Mouse (Mus musculus): Measurements from ENCODE around the gene Gpatch4. TPM values are rescaled to one million over a fixed set of nuclear protein-coding genes. Genes with fewer than 3 reads are reported as not detected.

Gpatch4 gene
- polyA plus RNA-seq, 1 experiment from 2014 or later, result 36.9 TPM

DNA sequence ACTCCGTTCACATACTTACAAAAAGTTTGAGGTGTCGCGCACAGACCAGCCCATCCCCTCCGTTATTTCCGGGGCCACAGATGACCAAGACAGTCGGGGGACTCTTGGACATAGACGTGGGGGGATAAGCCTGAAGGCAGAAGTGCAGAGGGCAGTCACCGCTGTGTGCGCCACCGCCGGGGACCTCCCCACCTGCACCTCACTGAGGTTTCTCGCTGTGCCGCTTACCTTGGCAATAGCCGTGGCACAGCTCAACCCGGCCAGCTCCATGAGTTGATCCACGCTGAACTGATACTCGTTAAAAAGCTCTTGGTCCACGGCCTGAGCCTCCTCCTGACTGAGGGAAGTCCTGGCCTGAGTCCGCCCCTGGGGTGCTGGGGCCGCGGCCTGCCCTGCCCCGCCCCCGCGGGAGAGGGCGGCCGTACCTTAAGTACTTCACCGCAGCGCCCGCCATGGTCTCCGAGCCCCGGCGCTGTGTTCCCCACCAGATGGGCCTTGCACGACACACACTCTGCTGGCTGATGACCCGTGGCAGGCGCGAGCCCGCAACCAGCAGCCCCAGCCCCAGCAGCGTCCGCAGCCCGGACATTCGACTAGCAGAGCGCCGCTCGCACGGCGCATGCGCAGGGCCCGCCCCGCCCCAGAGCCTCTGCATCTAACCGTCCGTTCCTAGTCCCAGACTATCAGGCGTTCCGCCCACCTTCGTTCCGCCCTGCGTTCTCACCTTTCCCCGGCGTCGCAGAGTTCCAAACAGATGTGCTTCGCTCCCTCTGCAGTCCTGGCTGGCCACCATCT, 15.2 kb downstream of the Gpatch4 start, which contains the start of gene Naxe:
Gene Naxe, minus strand, starts transcription at position 594 of the 795 bp plus-strand sequence.
- H3K9me3 ChIP-seq (ENCODE audit: control insufficient read depth, low read length), result no peaks in the 10 kb centered on the region
- peak; percentile 94 for DNase-seq (ENCODE audit: low spot score)
- H3K27me3 ChIP-seq (ENCODE audit: control insufficient read depth, insufficient read depth, low read length), result no peaks in the 10 kb centered on the region
- peak; percentile 90 for ATAC-seq (ENCODE audit: insufficient number of reproducible peaks, low FRiP score, low TSS enrichment, low read depth)
- peak within 1 kb of the TSS; percentile 81 for H3K4me2 ChIP-seq (ENCODE audit: low read depth, severe bottlenecking)
- WGBS, result 1% methylated on average over 58 of the region's 60 CpGs
- H3K27ac ChIP-seq (replicated peaks; ENCODE audit: low read depth, low read length), result peak within 1 kb of the TSS; percentile 62
- peaks cover 8% of the 10 kb centered on the region for H3K4me1 ChIP-seq (ENCODE audit: control insufficient read depth, insufficient read depth, low read length)
- H3K36me3 ChIP-seq (ENCODE audit: control insufficient read depth, insufficient read depth, low read length), result peaks cover 8% of the 10 kb centered on the region; the same call in 1 of the 2 replicates
- H3K9ac ChIP-seq (ENCODE audit: low read length), result peak within 1 kb of the TSS; percentile 85
- H3K4me3 ChIP-seq (ENCODE audit: low read depth, low read length), result peak within 1 kb of the TSS; percentile 93

DNA sequence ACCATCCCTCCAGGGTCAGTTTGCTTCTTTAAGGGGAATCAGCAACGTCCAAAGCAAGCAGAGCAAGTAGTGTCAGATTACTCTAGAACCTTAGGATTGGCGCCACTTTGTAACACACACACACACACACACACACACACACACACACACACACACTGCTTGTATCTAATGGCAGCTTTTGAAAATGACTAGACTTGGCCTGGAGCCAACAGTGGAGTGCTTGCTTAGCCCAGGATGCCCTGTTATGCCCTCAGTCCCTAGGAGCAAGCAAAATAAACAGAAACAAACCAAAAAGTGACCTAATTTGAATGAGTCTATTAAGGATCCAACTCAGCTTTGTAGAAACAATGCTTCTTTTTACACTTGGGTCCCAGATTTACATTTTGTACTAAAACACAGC, 25.5 kb downstream of the Gpatch4 start:
- ATAC-seq (ENCODE audit: insufficient number of reproducible peaks, low FRiP score, low TSS enrichment, low read depth) (no peak), DNase-seq (ENCODE audit: low spot score) (no peak)
- H3K4me1 ChIP-seq (ENCODE audit: control insufficient read depth, insufficient read depth, low read length), result no peaks in the 10 kb centered on the region
- H3K9ac ChIP-seq (ENCODE audit: low read length), result no peak overlapping the region
- H3K4me2 ChIP-seq (ENCODE audit: low read depth, severe bottlenecking), result no peak overlapping the region
- 34% methylated on average over 2 of the region's 2 CpGs for WGBS
- no peaks in the 10 kb centered on the region for H3K36me3 ChIP-seq (ENCODE audit: control insufficient read depth, insufficient read depth, low read length)
- H3K27me3 ChIP-seq (ENCODE audit: control insufficient read depth, insufficient read depth, low read length), result no peaks in the 10 kb centered on the region
- no peak overlapping the region for H3K27ac ChIP-seq (replicated peaks; ENCODE audit: low read depth, low read length)
- H3K9me3 ChIP-seq (ENCODE audit: control insufficient read depth, low read length), result no peaks in the 10 kb centered on the region
- H3K4me3 ChIP-seq (ENCODE audit: low read depth, low read length), result no peak overlapping the region

DNA sequence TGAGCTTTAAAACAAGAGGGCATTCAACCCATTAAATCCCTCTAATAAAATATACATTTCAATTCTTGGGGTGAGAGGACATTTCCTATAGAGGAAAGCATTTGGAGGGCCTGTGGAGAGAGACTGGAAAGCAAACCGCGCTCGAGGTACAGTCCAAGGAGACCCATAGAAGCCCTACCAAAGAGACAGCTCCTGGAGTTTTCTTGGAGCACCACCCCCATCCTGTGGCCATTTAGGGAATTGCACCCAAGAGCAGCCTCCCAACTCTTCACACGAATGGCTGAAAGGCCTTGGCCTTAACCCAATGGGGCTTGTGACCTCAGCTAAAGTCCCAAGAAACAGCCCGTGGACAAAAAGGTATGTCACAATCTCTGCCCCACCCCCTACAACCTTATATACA, 28.9 kb downstream of the Gpatch4 start:
- Histone ChIP-seq H3K4me2 (ENCODE audit: low read depth, severe bottlenecking) (no peak overlapping the region), H3K9ac (ENCODE audit: low read length) (no peak overlapping the region), H3K27me3 (ENCODE audit: control insufficient read depth, insufficient read depth, low read length) (no peaks in the 10 kb centered on the region), H3K4me1 (ENCODE audit: control insufficient read depth, insufficient read depth, low read length) (no peaks in the 10 kb centered on the region), H3K9me3 (ENCODE audit: control insufficient read depth, low read length) (no peaks in the 10 kb centered on the region; the same call in 1 of the 2 replicates), H3K4me3 (ENCODE audit: low read depth, low read length) (no peak overlapping the region), H3K27ac (replicated peaks; ENCODE audit: low read depth, low read length) (no peak overlapping the region), H3K36me3 (ENCODE audit: control insufficient read depth, insufficient read depth, low read length) (no peaks in the 10 kb centered on the region)
- DNase-seq (ENCODE audit: low spot score), result peak; percentile 93
- ATAC-seq (ENCODE audit: insufficient number of reproducible peaks, low FRiP score, low TSS enrichment, low read depth), result no peak
- 5% methylated on average over 5 of the region's 5 CpGs for WGBS

DNA sequence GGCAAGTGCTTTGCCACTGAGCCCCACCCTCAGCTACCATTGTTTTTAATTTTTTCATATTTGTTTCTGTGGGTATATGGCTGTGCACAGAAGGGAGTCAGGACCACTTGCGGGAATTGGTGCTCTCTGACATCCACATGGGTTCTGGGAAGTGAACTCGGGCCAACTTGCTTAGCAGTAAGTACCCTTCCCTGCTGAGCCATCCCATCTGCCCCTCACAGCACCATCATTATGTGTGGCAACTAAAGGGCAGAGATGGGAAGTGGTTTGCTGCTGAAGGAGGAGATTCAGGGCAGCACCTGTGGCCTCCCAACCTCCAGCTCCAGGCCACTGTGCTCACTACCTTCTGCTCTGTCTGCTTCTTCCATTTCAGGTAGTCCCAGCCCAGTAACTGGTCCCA, 30.7 kb downstream of the Gpatch4 start:
- no peak overlapping the region for H3K4me3 ChIP-seq (ENCODE audit: low read depth, low read length)
- H3K9ac ChIP-seq (ENCODE audit: low read length), result no peak overlapping the region
- 73% methylated on average over 2 of the region's 2 CpGs for WGBS
- H3K9me3 ChIP-seq (ENCODE audit: control insufficient read depth, low read length), result no peaks in the 10 kb centered on the region; the same call in 1 of the 2 replicates
- DNase-seq (ENCODE audit: low spot score) (no peak), ATAC-seq (ENCODE audit: insufficient number of reproducible peaks, low FRiP score, low TSS enrichment, low read depth) (no peak)
- H3K4me2 ChIP-seq (ENCODE audit: low read depth, severe bottlenecking), result no peak overlapping the region
- no peaks in the 10 kb centered on the region for H3K4me1 ChIP-seq (ENCODE audit: control insufficient read depth, insufficient read depth, low read length)
- H3K36me3 ChIP-seq (ENCODE audit: control insufficient read depth, insufficient read depth, low read length), result no peaks in the 10 kb centered on the region
- no peaks in the 10 kb centered on the region for H3K27me3 ChIP-seq (ENCODE audit: control insufficient read depth, insufficient read depth, low read length)
- no peak overlapping the region for H3K27ac ChIP-seq (replicated peaks; ENCODE audit: low read depth, low read length)

DNA sequence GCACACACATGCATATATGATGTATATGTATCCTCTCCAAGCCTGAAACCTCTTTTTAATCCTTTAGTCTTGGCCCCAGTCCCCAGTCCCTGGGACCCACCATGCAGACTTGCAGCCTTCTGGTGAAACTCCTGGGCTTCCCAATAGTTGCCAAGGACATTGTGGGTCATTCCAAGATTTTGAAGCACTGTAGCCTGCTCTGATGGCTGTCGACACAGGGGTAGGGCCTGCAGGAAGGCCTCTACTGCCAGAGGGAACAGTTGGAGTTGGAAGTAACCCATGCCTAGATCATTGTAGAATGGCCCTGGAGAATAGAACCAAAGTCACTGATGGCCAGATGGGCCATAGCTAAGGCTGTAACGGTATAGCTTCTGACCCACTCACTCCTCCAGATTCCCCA, 31.4 kb downstream of the Gpatch4 start:
- 67% methylated on average over 2 of the region's 2 CpGs for WGBS
- DNase-seq (ENCODE audit: low spot score), result no peak
- Histone ChIP-seq H3K9ac (ENCODE audit: low read length) (no peak overlapping the region), H3K4me1 (ENCODE audit: control insufficient read depth, insufficient read depth, low read length) (no peaks in the 10 kb centered on the region), H3K4me2 (ENCODE audit: low read depth, severe bottlenecking) (no peak overlapping the region), H3K4me3 (ENCODE audit: low read depth, low read length) (no peak overlapping the region), H3K36me3 (ENCODE audit: control insufficient read depth, insufficient read depth, low read length) (no peaks in the 10 kb centered on the region), H3K27me3 (ENCODE audit: control insufficient read depth, insufficient read depth, low read length) (no peaks in the 10 kb centered on the region), H3K9me3 (ENCODE audit: control insufficient read depth, low read length) (no peaks in the 10 kb centered on the region; the same call in 1 of the 2 replicates), H3K27ac (replicated peaks; ENCODE audit: low read depth, low read length) (no peak overlapping the region)
- ATAC-seq (ENCODE audit: insufficient number of reproducible peaks, low FRiP score, low TSS enrichment, low read depth), result no peak

DNA sequence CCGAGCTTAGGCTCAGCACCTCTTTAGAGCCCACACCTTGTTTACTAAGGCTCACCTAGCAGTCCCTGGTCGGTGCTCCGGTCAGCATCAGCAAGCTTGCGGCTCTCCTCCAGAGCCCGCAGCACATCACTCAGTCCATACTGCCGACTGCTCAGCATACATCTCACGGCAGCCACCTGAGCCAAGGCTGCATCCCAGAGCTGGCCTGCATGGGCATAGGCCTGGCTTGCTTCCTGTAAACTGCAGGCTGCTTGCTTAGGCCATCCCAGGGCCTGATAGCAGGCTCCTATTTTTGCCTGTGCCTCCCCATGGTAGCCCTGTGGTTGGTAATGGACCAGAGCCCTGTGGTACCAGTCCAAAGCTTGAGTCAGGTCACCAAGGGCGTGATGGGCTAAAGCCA, 31.9 kb downstream of the Gpatch4 start:
- no peak for DNase-seq (ENCODE audit: low spot score)
- Histone ChIP-seq H3K36me3 (ENCODE audit: control insufficient read depth, insufficient read depth, low read length) (no peaks in the 10 kb centered on the region), H3K4me2 (ENCODE audit: low read depth, severe bottlenecking) (no peak overlapping the region), H3K4me3 (ENCODE audit: low read depth, low read length) (no peak overlapping the region), H3K27ac (replicated peaks; ENCODE audit: low read depth, low read length) (no peak overlapping the region), H3K9me3 (ENCODE audit: control insufficient read depth, low read length) (no peaks in the 10 kb centered on the region; the same call in 1 of the 2 replicates), H3K4me1 (ENCODE audit: control insufficient read depth, insufficient read depth, low read length) (no peaks in the 10 kb centered on the region), H3K9ac (ENCODE audit: low read length) (no peak overlapping the region), H3K27me3 (ENCODE audit: control insufficient read depth, insufficient read depth, low read length) (no peaks in the 10 kb centered on the region)
- 73% methylated on average over 8 of the region's 8 CpGs for WGBS
- ATAC-seq (ENCODE audit: insufficient number of reproducible peaks, low FRiP score, low TSS enrichment, low read depth), result no peak

DNA sequence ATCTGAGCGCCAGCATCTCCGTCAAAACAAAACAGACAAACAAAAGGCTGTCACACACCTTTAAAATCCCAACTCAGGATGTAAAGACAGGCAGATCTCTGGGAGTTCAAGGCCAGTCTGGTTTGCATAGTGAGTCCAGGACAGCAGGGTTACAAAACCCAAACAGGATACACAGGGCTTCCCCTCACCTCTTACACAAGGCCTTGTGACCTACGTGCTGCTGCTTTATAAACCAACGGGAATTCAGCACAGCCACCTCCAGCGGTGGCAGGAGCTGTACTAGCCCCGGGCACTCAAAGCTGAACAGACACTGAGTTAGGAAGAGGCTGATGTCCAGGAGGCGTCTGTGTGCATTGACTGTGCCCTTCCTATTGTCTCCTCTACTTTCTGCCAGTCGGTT, 34.5 kb downstream of the Gpatch4 start:
- H3K27ac ChIP-seq (replicated peaks; ENCODE audit: low read depth, low read length), result no peak overlapping the region
- no peak overlapping the region for H3K9ac ChIP-seq (ENCODE audit: low read length)
- H3K4me1 ChIP-seq (ENCODE audit: control insufficient read depth, insufficient read depth, low read length), result peaks cover 3% of the 10 kb centered on the region; the same call in 1 of the 2 replicates
- no peaks in the 10 kb centered on the region for H3K36me3 ChIP-seq (ENCODE audit: control insufficient read depth, insufficient read depth, low read length)
- H3K27me3 ChIP-seq (ENCODE audit: control insufficient read depth, insufficient read depth, low read length), result no peaks in the 10 kb centered on the region
- WGBS, result 50% methylated on average over 8 of the region's 8 CpGs
- ATAC-seq (ENCODE audit: insufficient number of reproducible peaks, low FRiP score, low TSS enrichment, low read depth) (no peak), DNase-seq (ENCODE audit: low spot score) (no peak)
- no peak overlapping the region for H3K4me3 ChIP-seq (ENCODE audit: low read depth, low read length)
- H3K4me2 ChIP-seq (ENCODE audit: low read depth, severe bottlenecking), result no peak overlapping the region
- H3K9me3 ChIP-seq (ENCODE audit: control insufficient read depth, low read length), result no peaks in the 10 kb centered on the region; the same call in 1 of the 2 replicates

DNA sequence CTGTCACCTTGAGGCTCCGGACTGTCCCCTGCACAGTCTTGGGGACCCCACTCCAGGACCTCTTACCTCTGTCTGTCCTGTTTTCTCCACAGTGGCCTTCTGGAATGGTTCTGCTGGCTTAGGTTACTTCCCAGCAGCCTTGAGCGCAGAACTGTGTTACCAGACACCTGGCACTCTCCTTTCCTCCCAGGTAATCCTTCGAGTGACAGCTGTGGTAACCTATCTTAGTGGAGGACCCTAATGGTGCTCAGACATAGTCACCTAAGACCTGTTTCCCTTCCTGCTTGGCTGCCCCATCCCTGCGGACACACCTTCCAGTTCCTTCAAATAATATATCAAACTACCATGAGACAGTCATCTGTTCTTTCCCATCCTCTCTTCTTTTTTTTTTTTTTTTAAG, 35.3 kb downstream of the Gpatch4 start, which contains the start of gene Ttc24:
Gene Ttc24, minus strand, starts transcription at position 101 of the 400 bp plus-strand sequence.
- Histone ChIP-seq H3K27me3 (ENCODE audit: control insufficient read depth, insufficient read depth, low read length) (no peaks in the 10 kb centered on the region), H3K4me2 (ENCODE audit: low read depth, severe bottlenecking) (no peak within 1 kb of the TSS), H3K4me3 (ENCODE audit: low read depth, low read length) (no peak within 1 kb of the TSS), H3K36me3 (ENCODE audit: control insufficient read depth, insufficient read depth, low read length) (no peaks in the 10 kb centered on the region), H3K9ac (ENCODE audit: low read length) (no peak within 1 kb of the TSS), H3K4me1 (ENCODE audit: control insufficient read depth, insufficient read depth, low read length) (peaks cover 7% of the 10 kb centered on the region; the same call in 1 of the 2 replicates), H3K27ac (replicated peaks; ENCODE audit: low read depth, low read length) (no peak within 1 kb of the TSS), H3K9me3 (ENCODE audit: control insufficient read depth, low read length) (no peaks in the 10 kb centered on the region; the same call in 1 of the 2 replicates)
- no peak for ATAC-seq (ENCODE audit: insufficient number of reproducible peaks, low FRiP score, low TSS enrichment, low read depth)
- 66% methylated on average over 4 of the region's 4 CpGs for WGBS
- no peak for DNase-seq (ENCODE audit: low spot score)
